In genomic region chr16:48630466-48630865, GRCm38 (mm10) we compare ENCODE assay signal across 11 mouse cellular contexts.
"Had no signal": no experiment of that assay in that cellular context is flagged by ENCODE, and none has a peak within 500 bp of the region (broad histone marks: within the 10 kb centered on the region; RNA-seq: fewer than 3 reads in every experiment).

No protein-coding gene starts in this region.

- DNase-seq: kidney, adult 2 months; kidney, postnatal 14 days; lung, embryonic 14.5 days; lung, postnatal 10 days; lung, postnatal 4 days; right cerebral cortex, postnatal 25 days; thymus, postnatal 36 days had no signal

- H3K27ac ChIP-seq: intestine, embryonic 15.5 days; kidney, embryonic 15.5 days; limb, embryonic 15.5 days; liver, embryonic 12.5 days had no signal

- H3K9ac ChIP-seq: intestine, embryonic 15.5 days; kidney, embryonic 15.5 days; limb, embryonic 15.5 days; liver, embryonic 12.5 days; lung, embryonic 14.5 days had no signal

- H3K4me2 ChIP-seq: intestine, embryonic 15.5 days; kidney, embryonic 15.5 days; limb, embryonic 15.5 days; liver, embryonic 12.5 days; lung, embryonic 14.5 days had no signal

- H3K4me1 ChIP-seq: intestine, embryonic 15.5 days; kidney, embryonic 15.5 days; limb, embryonic 15.5 days; liver, embryonic 12.5 days had no signal

- H3K36me3 ChIP-seq: intestine, embryonic 15.5 days; kidney, embryonic 15.5 days; limb, embryonic 15.5 days; liver, embryonic 12.5 days had no signal

- H3K4me3 ChIP-seq: intestine, embryonic 15.5 days; kidney, embryonic 15.5 days; limb, embryonic 15.5 days; liver, embryonic 12.5 days had no signal

- H3K9me3 ChIP-seq: intestine, embryonic 15.5 days; kidney, embryonic 15.5 days; limb, embryonic 15.5 days; liver, embryonic 12.5 days had no signal

- H3K27me3 ChIP-seq: intestine, embryonic 15.5 days; kidney, embryonic 15.5 days; limb, embryonic 15.5 days; liver, embryonic 12.5 days had no signal

- ATAC-seq: intestine, embryonic 15.5 days; liver, embryonic 12.5 days had no signal
